27 mouse cellular contexts compared by ENCODE assay signal in genomic region chr9:27702140-27702539, GRCm38 (mm10).
DNase-seq lines count a peak whose midpoint lies in the region; ATAC-seq and TF ChIP-seq lines count a peak whose summit lies in the region.
"Had no signal": no experiment of that assay in that cellular context is flagged by ENCODE, and none has a peak within 500 bp of the region (broad histone marks: within the 10 kb centered on the region; RNA-seq: fewer than 3 reads in every experiment).

No protein-coding gene starts in this region.

- no peak for TF ChIP-seq EP300 in lung, postnatal 0 days (IDR thresholded peaks at IDR 0.05)

- WGBS in forebrain, embryonic 15.5 days, result 59% methylated on average over 3 of the region's 3 CpGs
- 54% methylated on average over 3 of the region's 3 CpGs for WGBS in forebrain, embryonic 16.5 days
- WGBS in lung, postnatal 0 days, result 53% methylated on average over 3 of the region's 3 CpGs

- H3K27ac ChIP-seq in forebrain, embryonic 15.5 days (replicated peaks), result 0 out of 2 replicates have a peak overlapping the region, but pooled peaks have one; percentile 23
- no peak overlapping the region for H3K27ac ChIP-seq in forebrain, embryonic 16.5 days (ENCODE audit: low read length)
- H3K27ac ChIP-seq in lung, postnatal 0 days (ENCODE audit: low read length), result no peak overlapping the region
- H3K27ac ChIP-seq: embryonic facial prominence, embryonic 12.5 days; hindbrain, embryonic 12.5 days; hindbrain, postnatal 0 days; intestine, embryonic 15.5 days; kidney, postnatal 0 days; left cerebral cortex, adult 2 months; limb, embryonic 13.5 days; macrophage; midbrain, embryonic 13.5 days; neural tube, embryonic 13.5 days had no signal

- no peaks in the 10 kb centered on the region for H3K27me3 ChIP-seq in forebrain, embryonic 15.5 days
- H3K27me3 ChIP-seq in forebrain, embryonic 16.5 days (replicated peaks; ENCODE audit: control insufficient read depth, insufficient read depth, low read length), result no peaks in the 10 kb centered on the region
- no peaks in the 10 kb centered on the region for H3K27me3 ChIP-seq in lung, postnatal 0 days (replicated peaks; ENCODE audit: insufficient read depth, low read length)
- H3K27me3 ChIP-seq: embryonic facial prominence, embryonic 12.5 days; hindbrain, embryonic 12.5 days; intestine, embryonic 15.5 days; midbrain, embryonic 13.5 days; neural tube, embryonic 13.5 days had no signal

- H3K9me3 ChIP-seq in forebrain, embryonic 15.5 days, result no peaks in the 10 kb centered on the region
- no peaks in the 10 kb centered on the region for H3K9me3 ChIP-seq in forebrain, embryonic 16.5 days (ENCODE audit: control insufficient read depth, low read length)
- H3K9me3 ChIP-seq in lung, postnatal 0 days (ENCODE audit: low read length), result no peaks in the 10 kb centered on the region
- H3K9me3 ChIP-seq: embryonic facial prominence, embryonic 12.5 days; G1E; hindbrain, embryonic 12.5 days; intestine, embryonic 15.5 days; limb, embryonic 13.5 days; midbrain, embryonic 13.5 days; neural tube, embryonic 13.5 days had no signal

- H3K4me2 ChIP-seq in forebrain, embryonic 15.5 days (replicated peaks), result no peak overlapping the region
- H3K4me2 ChIP-seq in forebrain, embryonic 16.5 days (ENCODE audit: low read length), result no peak overlapping the region
- no peak overlapping the region for H3K4me2 ChIP-seq in lung, postnatal 0 days (replicated peaks; ENCODE audit: low read depth, low read length)
- H3K4me2 ChIP-seq: embryonic facial prominence, embryonic 12.5 days; heart, embryonic 11.5 days; hindbrain, embryonic 12.5 days; intestine, embryonic 15.5 days; limb, embryonic 13.5 days; liver, embryonic 11.5 days; midbrain, embryonic 13.5 days; neural tube, embryonic 13.5 days had no signal

- DNase-seq in lung, postnatal 0 days (ENCODE audit: low spot score), result peak; percentile 15
- no peak for DNase-seq in lung, postnatal 25 days (ENCODE audit: low spot score)
- DNase-seq in layer of hippocampus, adult 11-12 months (ENCODE audit: low spot score), result peak; percentile 61
- peak; percentile 78 for DNase-seq in layer of hippocampus, adult 9-11 months
- DNase-seq in c-Kit-positive CD71-positive TER-119-positive erythroid progenitor cells, embryonic 14.5 days (ENCODE audit: low spot score), result no peak
- no peak for DNase-seq in adrenal gland, postnatal 10 days
- DNase-seq: adrenal gland, postnatal 14 days; cerebellum, adult 11-12 months; cerebellum, adult 9-11 months; gastrocnemius, postnatal 36 days; heart, adult 18-20 months; heart, postnatal 36 days had no signal

- peaks cover 3% of the 10 kb centered on the region; the same call in 1 of the 2 replicates for H3K4me1 ChIP-seq in forebrain, embryonic 15.5 days
- H3K4me1 ChIP-seq in forebrain, embryonic 16.5 days (replicated peaks; ENCODE audit: control insufficient read depth, insufficient read depth, low read length), result no peaks in the 10 kb centered on the region
- peaks cover 4% of the 10 kb centered on the region; the same call in 1 of the 2 replicates for H3K4me1 ChIP-seq in lung, postnatal 0 days (ENCODE audit: insufficient read depth, low read depth, low read length)
- H3K4me1 ChIP-seq: embryonic facial prominence, embryonic 12.5 days; hindbrain, embryonic 12.5 days; intestine, embryonic 15.5 days; midbrain, embryonic 13.5 days; neural tube, embryonic 13.5 days had no signal

- no peaks in the 10 kb centered on the region for H3K36me3 ChIP-seq in forebrain, embryonic 15.5 days
- no peaks in the 10 kb centered on the region for H3K36me3 ChIP-seq in forebrain, embryonic 16.5 days (ENCODE audit: control insufficient read depth, insufficient read depth)
- H3K36me3 ChIP-seq in lung, postnatal 0 days (ENCODE audit: insufficient read depth, low read length), result no peaks in the 10 kb centered on the region
- H3K36me3 ChIP-seq: embryonic facial prominence, embryonic 12.5 days; G1E; hindbrain, embryonic 12.5 days; intestine, embryonic 15.5 days; limb, embryonic 13.5 days; midbrain, embryonic 13.5 days; neural tube, embryonic 13.5 days had no signal

- no peak overlapping the region for H3K4me3 ChIP-seq in forebrain, embryonic 15.5 days
- no peak overlapping the region for H3K4me3 ChIP-seq in forebrain, embryonic 16.5 days (replicated peaks; ENCODE audit: low read length)
- H3K4me3 ChIP-seq in lung, postnatal 0 days (ENCODE audit: low read depth, low read length), result no peak overlapping the region
- H3K4me3 ChIP-seq: embryonic facial prominence, embryonic 12.5 days; hindbrain, embryonic 12.5 days; intestine, embryonic 15.5 days; left cerebral cortex, adult 2 months; limb, embryonic 13.5 days; midbrain, embryonic 13.5 days; neural tube, embryonic 13.5 days had no signal

- H3K9ac ChIP-seq in forebrain, embryonic 15.5 days (replicated peaks), result no peak overlapping the region
- H3K9ac ChIP-seq in forebrain, embryonic 16.5 days (replicated peaks; ENCODE audit: low read depth, low read length), result no peak overlapping the region
- no peak overlapping the region for H3K9ac ChIP-seq in lung, postnatal 0 days (replicated peaks; ENCODE audit: low read depth)
- H3K9ac ChIP-seq: embryonic facial prominence, embryonic 12.5 days; hindbrain, embryonic 12.5 days; intestine, embryonic 15.5 days; limb, embryonic 13.5 days; midbrain, embryonic 13.5 days; neural tube, embryonic 13.5 days had no signal

- no peak for ATAC-seq in forebrain, embryonic 15.5 days (replicated peaks)
- ATAC-seq in forebrain, embryonic 16.5 days, result no peak
- ATAC-seq in lung, postnatal 0 days, result no peak
- ATAC-seq: hindbrain, postnatal 0 days; intestine, embryonic 15.5 days; midbrain, embryonic 13.5 days had no signal

- TF ChIP-seq CTCF in lung, postnatal 0 days (IDR thresholded peaks at IDR 0.05), result no peak

Comparison
In these comparisons a context has a peak if more than half of its experiments do, and no peak if none do; other contexts are left out.
1. DNase-seq: peak in lung, postnatal 0 days (single experiment), layer of hippocampus, adult 11-12 months (single experiment) and layer of hippocampus, adult 9-11 months (single experiment); none in lung, postnatal 25 days (single experiment), c-Kit-positive CD71-positive TER-119-positive erythroid progenitor cells, embryonic 14.5 days (single experiment) and adrenal gland, postnatal 10 days (single experiment).